Mouse (Mus musculus): ENCODE data around the gene Rybp.

Gene Rybp

GRCm38 (mm10) chr6:100218541-100219341 lies 68.5 kb downstream of the Rybp start:
- DNase-seq, result peak; percentile 62 to 80

GRCm38 (mm10) chr6:100217507-100217906 lies 69.8 kb downstream of the Rybp start:
- DNase-seq, result no peak

GRCm38 (mm10) chr6:100216945-100217344 lies 70.3 kb downstream of the Rybp start:
- DNase-seq, result peak; percentile 34 to 56

- DNase-seq, result no peak
Measured at GRCm38 (mm10) chr6:100215809-100216208, 71.5 kb downstream of the Rybp start.

- peak in 1 of 2 experiments; percentile 35 for DNase-seq
Measured at GRCm38 (mm10) chr6:100214132-100214913, 73.0 kb downstream of the Rybp start.

- DNase-seq, result peak; percentile 26 to 55
Measured at GRCm38 (mm10) chr6:100213596-100213995, 73.7 kb downstream of the Rybp start.

- DNase-seq, result no peak
Measured at GRCm38 (mm10) chr6:100212820-100213219, 74.5 kb downstream of the Rybp start.

- DNase-seq, result no peak
Measured at GRCm38 (mm10) chr6:100211646-100212045, 75.6 kb downstream of the Rybp start.

- DNase-seq, result no peak
Measured at GRCm38 (mm10) chr6:100210517-100210916, 76.8 kb downstream of the Rybp start.

GRCm38 (mm10) chr6:100206741-100207275 lies 80.5 kb downstream of the Rybp start:
- DNase-seq, result peak; percentile 49 to 65

GRCm38 (mm10) chr6:100206261-100206660 lies 81.0 kb downstream of the Rybp start:
- DNase-seq, result no peak

- peak; percentile 75 to 83 for DNase-seq
Measured at GRCm38 (mm10) chr6:100204436-100204835, 82.8 kb downstream of the Rybp start.

- DNase-seq, result no peak
Measured at GRCm38 (mm10) chr6:100203492-100203891, 83.8 kb downstream of the Rybp start.

- no peak for DNase-seq
Measured at GRCm38 (mm10) chr6:100202091-100202490, 85.2 kb downstream of the Rybp start.

GRCm38 (mm10) chr6:100197102-100197501 lies 90.2 kb downstream of the Rybp start:
- peak; percentile 55 to 63 for DNase-seq

- peak; percentile 76 to 85 for DNase-seq
Measured at GRCm38 (mm10) chr6:100195870-100196409, 91.3 kb downstream of the Rybp start.

- no peak for DNase-seq
Measured at GRCm38 (mm10) chr6:100195091-100195490, 92.2 kb downstream of the Rybp start.

GRCm38 (mm10) chr6:100193760-100194159 lies 93.5 kb downstream of the Rybp start:
- DNase-seq, result no peak

GRCm38 (mm10) chr6:100192691-100193229 lies 94.5 kb downstream of the Rybp start:
- DNase-seq, result no peak

- DNase-seq, result no peak
Measured at GRCm38 (mm10) chr6:100190803-100191559, 96.3 kb downstream of the Rybp start.

- no peak for DNase-seq
Measured at GRCm38 (mm10) chr6:100190310-100190709, 97.0 kb downstream of the Rybp start.
